Mouse (Mus musculus) G1E (cell line): ENCODE results near the gene Plpp3. TPM values are rescaled to one million over a fixed set of nuclear protein-coding genes. Genes with fewer than 3 reads are reported as not detected.

Experiments
- ATAC-seq: 2 replicates; pipeline ENCODE4 v1.8.0; 2016; ENCODE audit warnings: mild to moderate bottlenecking; ENCODE audit not compliant: insufficient number of reproducible peaks, poor library complexity, low FRiP score, severe bottlenecking; ENCODE audit errors: extremely low read depth
- DNase-seq: peaks from one replicate; pipeline ENCODE4 v3.0.0; 2012; ENCODE audit warnings: low spot score
- H3K27me3 ChIP-seq: 2 replicates; pipeline ENCODE4 v1.6.1; 2012; ENCODE audit warnings: mild to moderate bottlenecking, low read length, inconsistent platforms; ENCODE audit not compliant: insufficient read depth
- H3K36me3 ChIP-seq: replicated peaks from 2 replicates; pipeline ENCODE3; 2012; ENCODE audit warnings: mild to moderate bottlenecking, inconsistent platforms
- H3K4me1 ChIP-seq: 2 replicates; pipeline ENCODE4 v1.6.1; 2012; ENCODE audit warnings: low read depth, low read length, inconsistent platforms, mixed read lengths; ENCODE audit not compliant: insufficient read depth
- H3K4me3 ChIP-seq: 2 replicates; pipeline ENCODE4 v1.5.1; 2012; ENCODE audit warnings: low read depth, mild to moderate bottlenecking, inconsistent platforms, low read length, moderate library complexity, mixed read lengths
- H3K9me3 ChIP-seq: replicated peaks from 2 replicates; pipeline ENCODE4 v1.6.1; 2012; ENCODE audit warnings: inconsistent platforms
- CTCF ChIP-seq: IDR thresholded peaks from 2 replicates; pipeline ENCODE4 v1.5.1; 2012; ENCODE audit warnings: low read depth, low read length, inconsistent platforms, mixed read lengths
- GATA1 ChIP-seq: IDR thresholded peaks from 2 replicates; pipeline ENCODE4 v1.6.1; 2012; ENCODE audit warnings: borderline replicate concordance, low read length, inconsistent platforms, mixed read lengths
- GATA2 ChIP-seq: IDR thresholded peaks from 2 replicates; pipeline ENCODE4 v1.6.1; 2012; ENCODE audit warnings: low read depth, low read length, inconsistent platforms, borderline replicate concordance
- POLR2AphosphoS5 ChIP-seq: IDR thresholded peaks from 2 replicates; pipeline ENCODE4 v1.6.1; 2012; ENCODE audit warnings: low read depth, low read length, inconsistent platforms; ENCODE audit not compliant: insufficient replicate concordance
- TAL1 ChIP-seq: conservative IDR thresholded peaks from 2 replicates; pipeline ENCODE4 v1.6.1; 2012; ENCODE audit warnings: low read depth, low read length, inconsistent platforms, mixed read lengths
- polyA plus RNA-seq: library from polyadenylated mRNA; stranded (reverse); fragments of >175 nt; gene quantifications from 2 replicates; pipeline ENCODE4 v1.2.3, GENCODE M21; 2012
- total RNA-seq, 2 experiments: library from RNA; stranded (forward) in 1 of 2; stranded (reverse) in 1 of 2; fragments of 200-1000 nt in 1 of 2; fragments of >200 nt in 1 of 2; fragmentation: Nextera tagmentation in 1 of 2; gene quantifications; 2 replicates each; pipeline ENCODE4 v1.2.3; 2014 to 2017

Gene Plpp3
- total and polyA plus RNA-seq, 3 experiments = not detected

- TF ChIP-seq TAL1 = no peak
- no peak for TF ChIP-seq CTCF
- TF ChIP-seq GATA1 = no peak
- no peak for TF ChIP-seq GATA2
- no peak for TF ChIP-seq POLR2AphosphoS5
- ATAC-seq (no peak), DNase-seq (no peak)
- H3K4me3 ChIP-seq = no peak overlapping the region
- H3K4me1 ChIP-seq = no peaks in the 10 kb centered on the region
- no peaks in the 10 kb centered on the region for H3K27me3 ChIP-seq
- H3K36me3 ChIP-seq = no peaks in the 10 kb centered on the region
- H3K9me3 ChIP-seq = peaks cover 71% of the 10 kb centered on the region
Measured at GRCm38 (mm10) chr4:105203303-105203761, 46.2 kb downstream of the Plpp3 start.

- no peaks in the 10 kb centered on the region for H3K4me1 ChIP-seq
- peaks cover 72% of the 10 kb centered on the region for H3K9me3 ChIP-seq
- no peak overlapping the region for H3K4me3 ChIP-seq
- ATAC-seq (no peak), DNase-seq (no peak)
- no peaks in the 10 kb centered on the region for H3K27me3 ChIP-seq
- TF ChIP-seq CTCF (no peak), GATA2 (no peak), GATA1 (no peak), TAL1 (no peak), POLR2AphosphoS5 (no peak)
- no peaks in the 10 kb centered on the region for H3K36me3 ChIP-seq
Measured at GRCm38 (mm10) chr4:105204071-105204470, 46.9 kb downstream of the Plpp3 start.

GRCm38 (mm10) chr4:105205045-105205851 lies 48.1 kb downstream of the Plpp3 start:
- DNase-seq = no peak
- TF ChIP-seq POLR2AphosphoS5 (no peak), CTCF (no peak), GATA1 (no peak), TAL1 (no peak), GATA2 (no peak)
- ATAC-seq = no peak
- no peaks in the 10 kb centered on the region for H3K4me1 ChIP-seq
- no peaks in the 10 kb centered on the region for H3K27me3 ChIP-seq
- H3K4me3 ChIP-seq = no peak overlapping the region
- H3K9me3 ChIP-seq = peaks cover 75% of the 10 kb centered on the region
- H3K36me3 ChIP-seq = no peaks in the 10 kb centered on the region

- ATAC-seq = no peak
- peaks cover 78% of the 10 kb centered on the region for H3K9me3 ChIP-seq
- no peaks in the 10 kb centered on the region for H3K36me3 ChIP-seq
- no peaks in the 10 kb centered on the region for H3K4me1 ChIP-seq
- no peaks in the 10 kb centered on the region for H3K27me3 ChIP-seq
- TF ChIP-seq GATA2 (no peak), CTCF (no peak), POLR2AphosphoS5 (no peak), GATA1 (no peak), TAL1 (no peak)
- DNase-seq = no peak
- no peak overlapping the region for H3K4me3 ChIP-seq
Measured at GRCm38 (mm10) chr4:105206102-105206501, 49.0 kb downstream of the Plpp3 start.

- TF ChIP-seq TAL1 (no peak), GATA1 (no peak), GATA2 (no peak), POLR2AphosphoS5 (no peak), CTCF (no peak)
- H3K9me3 ChIP-seq = peaks cover 81% of the 10 kb centered on the region
- no peaks in the 10 kb centered on the region for H3K36me3 ChIP-seq
- H3K4me3 ChIP-seq = no peak overlapping the region
- no peaks in the 10 kb centered on the region for H3K4me1 ChIP-seq
- no peaks in the 10 kb centered on the region for H3K27me3 ChIP-seq
- DNase-seq = no peak
- no peak for ATAC-seq
Measured at GRCm38 (mm10) chr4:105206995-105207394, 49.8 kb downstream of the Plpp3 start.

- Histone ChIP-seq H3K27me3 (no peaks in the 10 kb centered on the region), H3K9me3 (peaks cover 82% of the 10 kb centered on the region), H3K4me3 (no peak overlapping the region), H3K36me3 (no peaks in the 10 kb centered on the region), H3K4me1 (no peaks in the 10 kb centered on the region)
- no peak for TF ChIP-seq GATA1
- no peak for TF ChIP-seq POLR2AphosphoS5
- no peak for TF ChIP-seq GATA2
- TF ChIP-seq CTCF = no peak
- no peak for TF ChIP-seq TAL1
- ATAC-seq = no peak
- no peak for DNase-seq
Measured at GRCm38 (mm10) chr4:105207641-105208040, 50.5 kb downstream of the Plpp3 start.

- H3K36me3 ChIP-seq = no peaks in the 10 kb centered on the region
- no peak for DNase-seq
Measured at GRCm38 (mm10) chr4:105208977-105209376, 51.8 kb downstream of the Plpp3 start.

More at GRCm38 (mm10) chr4:105208977-105209376, 51.8 kb downstream of the Plpp3 start:
- TF ChIP-seq POLR2AphosphoS5 = no peak
- TF ChIP-seq GATA2 = no peak
- TF ChIP-seq CTCF = no peak
- Histone ChIP-seq H3K4me3 (no peak overlapping the region), H3K9me3 (peaks cover 89% of the 10 kb centered on the region), H3K4me1 (no peaks in the 10 kb centered on the region), H3K27me3 (no peaks in the 10 kb centered on the region)
- no peak for ATAC-seq
